Mouse (Mus musculus) limb, embryonic 12.5 days (tissue): ENCODE results near the gene Kremen2. TPM values are rescaled to one million over a fixed set of nuclear protein-coding genes. Genes with fewer than 3 reads are reported as not detected.
A peak's percentile ranks its signal among the peaks of the same experiment; 100 is the strongest.
"Not testable (repeated sequence)": the region's sequence is repeated elsewhere in the genome, so short reads cannot be mapped to it uniquely, and the experiment has no call there.

ENCODE experiments used
- ATAC-seq: fragments of 200-750 bp; cut with Nextera tagmentation; 2 replicates; pipeline ENCODE4 v1.8.0; 2017; ENCODE audit warnings: low read depth, moderate TSS enrichment; ENCODE audit not compliant: insufficient number of reproducible peaks, insufficient read depth, low FRiP score, low TSS enrichment
- H3K27ac ChIP-seq: fragments of 300-500 bp; sonication (generic); 2 replicates; pipeline ENCODE4 v1.5.1; 2016; ENCODE audit warnings: mild to moderate bottlenecking, moderate library complexity
- H3K27me3 ChIP-seq: fragments of 300-500 bp; sonication (generic); 2 replicates; pipeline ENCODE4 v1.6.1; 2016; ENCODE audit warnings: mild to moderate bottlenecking, moderate library complexity
- H3K36me3 ChIP-seq: fragments of 300-500 bp; sonication (generic); 2 replicates; pipeline ENCODE4 v1.6.1; 2016; ENCODE audit warnings: mild to moderate bottlenecking, moderate library complexity
- H3K4me1 ChIP-seq: fragments of 300-500 bp; sonication (generic); replicated peaks from 2 replicates; pipeline ENCODE4 v1.6.1; 2016
- H3K4me2 ChIP-seq: fragments of 300-500 bp; sonication (generic); 2 replicates; pipeline ENCODE4 v1.6.1; 2016; ENCODE audit warnings: mild to moderate bottlenecking, moderate library complexity
- H3K4me3 ChIP-seq: fragments of 300-500 bp; sonication (generic); replicated peaks from 2 replicates; pipeline ENCODE4 v1.5.1; 2016; ENCODE audit warnings: mild to moderate bottlenecking
- H3K9ac ChIP-seq: fragments of 300-500 bp; sonication (generic); replicated peaks from 2 replicates; pipeline ENCODE4 v1.6.1; 2016; ENCODE audit warnings: mild to moderate bottlenecking, moderate library complexity
- H3K9me3 ChIP-seq: fragments of 300-500 bp; sonication (generic); 2 replicates; pipeline ENCODE4 v1.6.1; 2016; ENCODE audit warnings: mild to moderate bottlenecking, moderate library complexity
- WGBS: fragments of 180-500 bp; shearing (Covaris S2); methylation state at CpG from one replicate; pipeline ENCODE4 v1.1.7; 2016; 5-methylcytosine and 5-hydroxymethylcytosine counted together
- polyA plus RNA-seq: library from polyadenylated mRNA; unstranded; fragments of >200 nt; fragmentation: Nextera tagmentation; extraction: Ambion mirVana; gene quantifications from 2 replicates; pipeline ENCODE4 v1.2.1, GENCODE M21; 2016

Kremen2 gene
- polyA plus RNA-seq, 1 experiment from 2014 or later: 30.0 TPM

DNA sequence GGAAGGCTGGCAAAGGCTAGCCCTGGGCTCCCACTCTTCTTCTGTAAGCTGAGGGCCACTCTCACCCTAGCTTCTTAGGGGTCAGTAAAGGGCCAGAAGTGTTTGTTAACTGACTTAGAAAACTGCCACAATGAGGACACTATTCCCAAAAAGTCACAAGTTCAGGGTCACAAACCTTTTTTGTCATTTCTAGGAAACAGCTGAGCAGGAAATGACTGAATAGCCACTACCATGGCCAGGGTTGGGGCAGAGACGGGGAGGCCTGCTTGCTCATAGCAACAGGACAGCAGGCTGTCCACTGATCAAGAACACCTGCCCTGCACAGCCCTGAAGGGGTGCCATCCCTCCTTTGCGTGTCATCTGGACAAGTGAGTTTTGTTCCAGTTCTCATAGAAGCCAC is 31.5 kb upstream of the Kremen2 start:
- ATAC-seq: no peak
- no peak overlapping the region for H3K4me3 ChIP-seq
- H3K36me3 ChIP-seq: peaks cover 25% of the 10 kb centered on the region
- no peaks in the 10 kb centered on the region for H3K9me3 ChIP-seq
- H3K9ac ChIP-seq: no peak overlapping the region
- WGBS: 83% methylated on average over 2 of the region's 2 CpGs
- H3K4me2 ChIP-seq: no peak overlapping the region
- no peak overlapping the region for H3K27ac ChIP-seq
- no peaks in the 10 kb centered on the region for H3K27me3 ChIP-seq
- no peaks in the 10 kb centered on the region for H3K4me1 ChIP-seq

DNA sequence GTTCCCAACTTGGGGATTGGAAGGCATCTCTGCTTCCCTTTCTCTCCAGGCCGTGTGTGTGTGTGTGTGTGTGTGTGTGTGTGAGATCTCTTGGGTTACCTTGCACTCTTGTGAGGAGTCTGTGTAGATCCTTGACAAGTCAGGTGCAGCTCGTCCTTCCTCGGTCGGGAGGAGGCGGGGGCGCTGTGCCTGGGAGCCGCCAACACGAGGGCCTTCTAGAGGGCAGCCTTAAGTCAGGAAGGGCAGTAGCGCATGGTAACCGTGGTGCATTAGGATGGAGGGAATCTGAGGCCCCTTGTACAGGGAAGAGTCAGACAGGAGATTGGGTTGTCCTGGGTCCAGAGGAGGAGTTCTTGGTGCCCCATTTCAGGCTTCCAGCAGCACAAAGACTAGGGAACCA is 30.6 kb upstream of the Kremen2 start:
- Histone ChIP-seq H3K4me1 (no peaks in the 10 kb centered on the region), H3K27me3 (no peaks in the 10 kb centered on the region), H3K9ac (no peak overlapping the region), H3K9me3 (no peaks in the 10 kb centered on the region), H3K4me2 (no peak overlapping the region), H3K36me3 (peaks cover 25% of the 10 kb centered on the region), H3K27ac (no peak overlapping the region), H3K4me3 (no peak overlapping the region)
- no peak for ATAC-seq
- WGBS: 79% methylated on average over 10 of the region's 10 CpGs

DNA sequence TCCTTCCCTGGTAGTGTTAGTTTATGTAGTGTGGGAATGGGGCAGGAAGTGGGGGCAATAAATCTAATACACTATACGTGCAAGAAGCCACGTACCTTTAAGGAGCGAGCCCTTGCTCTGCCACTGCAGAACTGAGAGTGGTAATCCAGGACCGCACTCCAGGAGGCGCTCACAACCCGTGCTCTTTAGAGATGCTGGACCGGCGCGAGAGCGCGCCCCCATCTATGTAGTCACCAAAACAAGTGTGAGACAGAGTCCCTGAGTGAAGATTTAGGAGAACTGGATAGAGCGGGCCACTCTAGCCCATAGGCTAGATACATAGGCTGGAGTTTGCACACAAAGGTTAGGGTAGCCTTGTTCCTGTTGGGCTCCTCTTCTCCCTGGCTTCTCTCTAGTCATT is 28.5 kb upstream of the Kremen2 start:
- no peak overlapping the region; the same call in 1 of the 2 replicates for H3K27ac ChIP-seq
- H3K9ac ChIP-seq: no peak overlapping the region
- H3K9me3 ChIP-seq: no peaks in the 10 kb centered on the region
- H3K4me2 ChIP-seq: no peak overlapping the region
- no peak overlapping the region for H3K4me3 ChIP-seq
- peaks cover 16% of the 10 kb centered on the region for H3K36me3 ChIP-seq
- no peak for ATAC-seq
- H3K27me3 ChIP-seq: no peaks in the 10 kb centered on the region
- H3K4me1 ChIP-seq: peaks cover 7% of the 10 kb centered on the region
- WGBS: 3% methylated on average over 12 of the region's 12 CpGs

DNA sequence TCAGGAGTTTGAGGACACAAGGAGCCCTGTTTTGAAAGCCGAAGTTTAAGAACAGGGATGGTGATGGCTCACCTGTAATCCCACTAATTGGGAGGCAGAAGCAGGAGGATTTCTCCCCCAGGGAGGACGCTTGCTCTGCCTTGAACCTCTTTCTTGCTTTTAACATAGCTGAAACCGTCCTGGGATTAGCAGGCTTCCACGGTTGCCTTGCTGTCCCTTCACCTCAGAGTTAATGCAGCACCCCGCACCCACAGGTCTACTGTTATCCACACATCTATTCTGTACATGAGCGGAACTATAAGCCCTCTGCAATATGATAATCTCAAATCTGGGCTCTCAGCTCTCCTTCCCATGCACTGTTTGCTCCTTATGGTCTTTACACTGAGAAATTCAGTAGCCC is 28.0 kb upstream of the Kremen2 start:
- Histone ChIP-seq H3K36me3 (peaks cover 14% of the 10 kb centered on the region), H3K9me3 (no peaks in the 10 kb centered on the region), H3K4me3 (no peak overlapping the region), H3K27ac (no peak overlapping the region; the same call in 1 of the 2 replicates), H3K4me1 (peaks cover 7% of the 10 kb centered on the region), H3K9ac (no peak overlapping the region), H3K27me3 (no peaks in the 10 kb centered on the region), H3K4me2 (no peak overlapping the region)
- WGBS: 71% methylated on average over 6 of the region's 6 CpGs
- no peak for ATAC-seq

DNA sequence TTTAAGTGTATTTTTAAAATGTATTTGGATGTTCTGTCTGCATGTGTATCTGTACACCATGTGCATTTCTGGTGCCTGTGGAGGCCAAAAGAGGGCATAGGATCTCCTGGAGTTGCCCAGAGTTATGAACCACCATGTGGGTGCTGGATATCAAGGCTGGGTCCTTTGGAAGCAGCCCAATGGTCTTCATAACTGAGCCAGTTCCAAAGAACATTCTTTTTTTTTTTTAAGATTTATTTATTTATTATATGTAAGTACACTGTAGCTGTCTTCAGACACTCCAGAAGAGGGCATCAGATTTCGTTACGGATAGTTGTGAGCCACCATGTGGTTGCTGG is 26.6 kb upstream of the Kremen2 start:
- not testable (repeated sequence) for H3K9me3 ChIP-seq, H3K9ac ChIP-seq, H3K27ac ChIP-seq, H3K27me3 ChIP-seq, H3K36me3 ChIP-seq, H3K4me1 ChIP-seq
- Histone ChIP-seq H3K4me3 (peak overlapping the region; percentile 83; the same call in 1 of the 2 replicates), H3K4me2 (peak overlapping the region; percentile 66)
- peak; percentile 43; the same call in 1 of the 2 replicates for ATAC-seq
- WGBS: 92% methylated on average over 2 of the region's 2 CpGs

- Histone ChIP-seq H3K4me1 (peaks cover 7% of the 10 kb centered on the region), H3K9me3 (no peaks in the 10 kb centered on the region), H3K27me3 (no peaks in the 10 kb centered on the region), H3K27ac (peak within 1 kb of the TSS; percentile 84), H3K4me2 (peak within 1 kb of the TSS; percentile 66), H3K9ac (peak within 1 kb of the TSS; percentile 96), H3K4me3 (peak within 1 kb of the TSS; percentile 83), H3K36me3 (peaks cover 12% of the 10 kb centered on the region)
- 3% methylated on average over 58 of the region's 58 CpGs for WGBS
- peak; percentile 95 for ATAC-seq
Measured at GRCm38 (mm10) chr17:23771284-23772218, 25.9 kb upstream of the Kremen2 start, which contains the start of gene Flywch1. Gene Flywch1 (minus strand): TSS chr17:23771602.

DNA sequence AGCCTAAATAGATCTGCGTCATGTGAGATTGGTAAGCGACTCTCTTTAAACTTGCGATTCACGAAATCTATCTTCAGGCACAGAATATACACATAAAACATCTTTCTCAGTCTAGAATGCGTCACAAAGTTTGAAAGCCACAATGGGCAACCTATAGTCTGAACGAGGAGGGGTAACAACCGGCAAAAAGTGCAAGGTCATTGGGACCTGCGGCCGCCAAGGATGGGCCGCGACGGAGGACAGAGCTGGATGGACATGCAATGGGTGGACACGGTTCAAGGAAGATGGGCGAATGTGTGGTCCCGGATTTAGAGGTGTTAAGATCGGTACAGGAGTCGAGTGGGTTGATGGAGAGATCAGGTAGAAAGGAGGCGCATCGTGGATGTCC is 25.3 kb upstream of the Kremen2 start:
- ATAC-seq: no peak
- Histone ChIP-seq H3K27me3 (no peaks in the 10 kb centered on the region), H3K9me3 (no peaks in the 10 kb centered on the region), H3K36me3 (peaks cover 12% of the 10 kb centered on the region), H3K4me1 (peaks cover 7% of the 10 kb centered on the region), H3K27ac (peak overlapping the region; percentile 84), H3K4me3 (peak overlapping the region; percentile 83), H3K4me2 (peak overlapping the region; percentile 66), H3K9ac (peak overlapping the region; percentile 96)
- WGBS: 1% methylated on average over 19 of the region's 19 CpGs

DNA sequence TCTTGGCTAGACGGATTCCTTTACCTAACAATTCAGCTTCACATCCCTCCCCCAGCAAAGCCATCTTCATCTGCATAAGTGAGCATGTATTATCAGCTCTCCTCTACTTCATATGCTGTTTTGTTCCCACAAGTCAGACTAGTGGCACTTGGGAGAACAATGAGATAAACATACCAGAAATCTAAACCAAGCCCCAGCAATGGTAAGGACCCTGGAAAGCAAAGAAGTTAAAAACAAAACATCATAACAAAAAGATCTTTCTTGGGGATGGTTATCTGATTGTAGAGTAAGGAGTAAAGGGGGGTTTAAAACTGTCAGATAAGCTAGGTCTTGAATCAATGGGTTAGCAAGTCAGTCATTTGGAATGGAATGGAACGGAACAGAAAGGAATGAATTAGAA is 24.9 kb upstream of the Kremen2 start:
- Histone ChIP-seq H3K4me3 (peak overlapping the region; percentile 83), H3K36me3 (peaks cover 15% of the 10 kb centered on the region), H3K4me2 (peak overlapping the region; percentile 66), H3K4me1 (peaks cover 7% of the 10 kb centered on the region), H3K27me3 (no peaks in the 10 kb centered on the region), H3K9me3 (no peaks in the 10 kb centered on the region), H3K27ac (no peak overlapping the region), H3K9ac (peak overlapping the region; percentile 96)
- WGBS: 10% methylated on average over 2 of the region's 2 CpGs
- ATAC-seq: no peak

GRCm38 (mm10) chr17:23762976-23763375 is 17.3 kb upstream of the Kremen2 start:
- no peak overlapping the region for H3K4me2 ChIP-seq
- H3K4me1 ChIP-seq: no peaks in the 10 kb centered on the region
- H3K4me3 ChIP-seq: no peak overlapping the region
- no peak overlapping the region for H3K9ac ChIP-seq
- no peak overlapping the region for H3K27ac ChIP-seq
- no peaks in the 10 kb centered on the region for H3K27me3 ChIP-seq
- H3K9me3 ChIP-seq: 0 out of 2 replicates have a peak, but pooled peaks cover 3% of the 10 kb centered on the region
- no peak for ATAC-seq
- 92% methylated on average over 11 of the region's 11 CpGs for WGBS
- H3K36me3 ChIP-seq: peaks cover 68% of the 10 kb centered on the region

GRCm38 (mm10) chr17:23761155-23761554 is 15.5 kb upstream of the Kremen2 start:
- no peak for ATAC-seq
- 93% methylated on average over 3 of the region's 3 CpGs for WGBS
- no peak overlapping the region for H3K27ac ChIP-seq
- H3K4me1 ChIP-seq: no peaks in the 10 kb centered on the region
- H3K36me3 ChIP-seq: peaks cover 82% of the 10 kb centered on the region
- H3K9me3 ChIP-seq: 0 out of 2 replicates have a peak, but pooled peaks cover 3% of the 10 kb centered on the region
- H3K9ac ChIP-seq: no peak overlapping the region
- no peaks in the 10 kb centered on the region for H3K27me3 ChIP-seq
- no peak overlapping the region for H3K4me2 ChIP-seq
- H3K4me3 ChIP-seq: no peak overlapping the region

DNA sequence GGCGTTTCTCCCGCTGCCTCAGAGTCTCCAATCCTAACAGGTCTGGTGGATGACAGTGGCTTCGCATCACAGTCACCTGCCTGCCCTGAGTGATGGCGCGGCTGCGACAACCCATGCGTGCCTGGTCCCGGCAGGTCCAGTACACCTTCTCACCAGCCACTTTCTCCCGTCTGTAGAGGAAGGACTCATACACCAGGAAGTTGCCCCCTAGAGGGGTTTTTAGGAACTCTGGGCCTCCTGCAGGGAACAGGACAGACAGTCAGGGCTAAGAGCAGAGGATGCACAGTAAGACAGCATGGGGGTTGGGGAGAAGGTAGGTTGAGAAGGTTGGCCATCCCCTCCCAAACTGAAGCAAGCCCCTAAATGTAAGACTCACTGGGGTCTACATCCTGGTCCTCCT is 14.6 kb upstream of the Kremen2 start:
- ATAC-seq: no peak
- no peak overlapping the region for H3K9ac ChIP-seq
- H3K36me3 ChIP-seq: peaks cover 87% of the 10 kb centered on the region
- H3K4me1 ChIP-seq: no peaks in the 10 kb centered on the region
- H3K9me3 ChIP-seq: 0 out of 2 replicates have a peak, but pooled peaks cover 3% of the 10 kb centered on the region
- 92% methylated on average over 9 of the region's 9 CpGs for WGBS
- no peak overlapping the region for H3K4me3 ChIP-seq
- H3K4me2 ChIP-seq: no peak overlapping the region
- no peaks in the 10 kb centered on the region for H3K27me3 ChIP-seq
- H3K27ac ChIP-seq: no peak overlapping the region
